Mouse (Mus musculus) spleen, embryonic (tissue): ENCODE results near the gene Tnc.

Experiments used
- CTCF ChIA-PET: fragments of 350-600 bp; sonication (Branson Sonifier 250); formaldehyde crosslinking; loops from one replicate; lab custom pipeline; 2022; lab: Charles Lee

Tnc gene

GRCm38 (mm10) chr4:64025591-64025990 lies 21.2 kb downstream of the Tnc start:
- CTCF ChIA-PET = no interaction called here

- CTCF ChIA-PET = no interaction called here
Observed at GRCm38 (mm10) chr4:64024041-64024779, 22.6 kb downstream of the Tnc start.

GRCm38 (mm10) chr4:64020930-64021589 lies 25.8 kb downstream of the Tnc start:
- CTCF ChIA-PET = no interaction called here

GRCm38 (mm10) chr4:64020151-64020550 lies 26.7 kb downstream of the Tnc start:
- CTCF ChIA-PET = no interaction called here

- CTCF ChIA-PET = interaction anchor here (0.7 kb wide), 1 partner anchor 86 kb away, joined by 3 read pairs; no protein-coding TSS in a partner anchor
Observed at GRCm38 (mm10) chr4:64011308-64011707, 35.5 kb downstream of the Tnc start.

GRCm38 (mm10) chr4:64009936-64010335 lies 36.9 kb downstream of the Tnc start:
- CTCF ChIA-PET = no interaction called here

GRCm38 (mm10) chr4:64005198-64005597 lies 41.6 kb downstream of the Tnc start:
- CTCF ChIA-PET = no interaction called here

GRCm38 (mm10) chr4:64003677-64004076 lies 43.1 kb downstream of the Tnc start:
- CTCF ChIA-PET = no interaction called here

- CTCF ChIA-PET = no interaction called here
Observed at GRCm38 (mm10) chr4:64002168-64002567, 44.6 kb downstream of the Tnc start.

- CTCF ChIA-PET = no interaction called here
Observed at GRCm38 (mm10) chr4:64000788-64001187, 46.0 kb downstream of the Tnc start.

GRCm38 (mm10) chr4:64000293-64000692 lies 46.5 kb downstream of the Tnc start:
- CTCF ChIA-PET = no interaction called here

- CTCF ChIA-PET = no interaction called here
Observed at GRCm38 (mm10) chr4:63993462-63994113, 53.2 kb downstream of the Tnc start.

GRCm38 (mm10) chr4:63990216-63990615 lies 56.6 kb downstream of the Tnc start:
- CTCF ChIA-PET = no interaction called here

- CTCF ChIA-PET = no interaction called here
Observed at GRCm38 (mm10) chr4:63988090-63988489, 58.7 kb downstream of the Tnc start.

- CTCF ChIA-PET = no interaction called here
Observed at GRCm38 (mm10) chr4:63986576-63986975, 60.2 kb downstream of the Tnc start.

GRCm38 (mm10) chr4:63983098-63983445 lies 63.7 kb downstream of the Tnc start:
- CTCF ChIA-PET = no interaction called here

- CTCF ChIA-PET = no interaction called here
Observed at GRCm38 (mm10) chr4:63982425-63983097, 64.3 kb downstream of the Tnc start.

GRCm38 (mm10) chr4:63980211-63980794 lies 66.5 kb downstream of the Tnc start:
- CTCF ChIA-PET = no interaction called here

GRCm38 (mm10) chr4:63979635-63980034 lies 67.2 kb downstream of the Tnc start:
- CTCF ChIA-PET = interaction anchor here (0.5 kb wide), 1 partner anchor 37 kb away, joined by 10 read pairs; no protein-coding TSS in a partner anchor

- CTCF ChIA-PET = no interaction called here
Observed at GRCm38 (mm10) chr4:63972536-63972935, 74.3 kb downstream of the Tnc start.

- CTCF ChIA-PET = no interaction called here
Observed at GRCm38 (mm10) chr4:63971762-63972161, 75.1 kb downstream of the Tnc start.

- CTCF ChIA-PET = no interaction called here
Observed at GRCm38 (mm10) chr4:63970925-63971324, 75.9 kb downstream of the Tnc start.
